Mouse (Mus musculus) forebrain, embryonic 15.5 days (tissue): ENCODE measurements at regions not wholly inside any gene's neighbourhood (a gene's known extent, or its start where the extent isn't known, plus 50 kb on each side); places are given as distances from the start of the nearest gene placed in this dataset.
A peak's percentile ranks its signal among the peaks of the same experiment; 100 is the strongest.

Experiments
- ATAC-seq: fragments of 200-750 bp; cut with Nextera tagmentation; replicated peaks from 2 replicates; pipeline ENCODE4 v1.8.0; 2017; ENCODE audit warnings: mild to moderate bottlenecking, moderate TSS enrichment, moderate library complexity
- H3K27ac ChIP-seq: fragments of 300-500 bp; sonication (generic); replicated peaks from 2 replicates; pipeline ENCODE4 v1.5.1; 2015; ENCODE audit warnings: mild to moderate bottlenecking, inconsistent platforms
- H3K27me3 ChIP-seq: fragments of 300-500 bp; sonication (generic); 2 replicates; pipeline ENCODE4 v1.6.1; 2015; ENCODE audit warnings: inconsistent platforms
- H3K36me3 ChIP-seq: fragments of 300-500 bp; sonication (generic); 2 replicates; pipeline ENCODE4 v1.6.1; 2015; ENCODE audit warnings: mild to moderate bottlenecking, inconsistent platforms
- H3K4me1 ChIP-seq: fragments of 300-500 bp; sonication (generic); 2 replicates; pipeline ENCODE4 v1.6.1; 2015; ENCODE audit warnings: inconsistent platforms
- H3K4me2 ChIP-seq: fragments of 300-500 bp; sonication (generic); replicated peaks from 2 replicates; pipeline ENCODE4 v1.6.1; 2015; ENCODE audit warnings: mild to moderate bottlenecking, inconsistent platforms
- H3K4me3 ChIP-seq: fragments of 300-500 bp; sonication (generic); 2 replicates; pipeline ENCODE4 v1.5.1; 2015; ENCODE audit warnings: mild to moderate bottlenecking, inconsistent platforms
- H3K9ac ChIP-seq: fragments of 300-500 bp; sonication (generic); replicated peaks from 2 replicates; pipeline ENCODE4 v1.6.1; 2015; ENCODE audit warnings: mild to moderate bottlenecking, inconsistent platforms
- H3K9me3 ChIP-seq: fragments of 300-500 bp; sonication (generic); 2 replicates; pipeline ENCODE4 v1.6.1; 2016; ENCODE audit warnings: inconsistent platforms
- WGBS: fragments of 180-500 bp; shearing (Covaris S2); methylation state at CpG from one replicate; pipeline ENCODE4 v1.1.7; 2015; ENCODE audit warnings: mixed read lengths; 5-methylcytosine and 5-hydroxymethylcytosine counted together

- no peaks in the 10 kb centered on the region for H3K9me3 ChIP-seq
- H3K9ac ChIP-seq, result no peak overlapping the region
- H3K27ac ChIP-seq, result no peak overlapping the region
- no peaks in the 10 kb centered on the region for H3K36me3 ChIP-seq
- 91% methylated on average over 7 of the region's 7 CpGs for WGBS
- H3K27me3 ChIP-seq, result no peaks in the 10 kb centered on the region
- H3K4me1 ChIP-seq, result peaks cover 7% of the 10 kb centered on the region
- ATAC-seq, result no peak
- no peak overlapping the region for H3K4me2 ChIP-seq
- no peak overlapping the region for H3K4me3 ChIP-seq
These were observed 134.3 kb upstream of the Man2a1 start for GRCm38 (mm10) chr17:64466273-64466672.

- Histone ChIP-seq H3K4me3 (no peak overlapping the region), H3K36me3 (no peaks in the 10 kb centered on the region), H3K27me3 (no peaks in the 10 kb centered on the region), H3K9me3 (no peaks in the 10 kb centered on the region), H3K4me1 (peaks cover 7% of the 10 kb centered on the region), H3K4me2 (no peak overlapping the region), H3K9ac (no peak overlapping the region), H3K27ac (no peak overlapping the region)
- ATAC-seq, result no peak
- WGBS, result 70% methylated on average over 9 of the region's 9 CpGs
These were observed 133.8 kb upstream of the Man2a1 start for GRCm38 (mm10) chr17:64466746-64467145.

DNA sequence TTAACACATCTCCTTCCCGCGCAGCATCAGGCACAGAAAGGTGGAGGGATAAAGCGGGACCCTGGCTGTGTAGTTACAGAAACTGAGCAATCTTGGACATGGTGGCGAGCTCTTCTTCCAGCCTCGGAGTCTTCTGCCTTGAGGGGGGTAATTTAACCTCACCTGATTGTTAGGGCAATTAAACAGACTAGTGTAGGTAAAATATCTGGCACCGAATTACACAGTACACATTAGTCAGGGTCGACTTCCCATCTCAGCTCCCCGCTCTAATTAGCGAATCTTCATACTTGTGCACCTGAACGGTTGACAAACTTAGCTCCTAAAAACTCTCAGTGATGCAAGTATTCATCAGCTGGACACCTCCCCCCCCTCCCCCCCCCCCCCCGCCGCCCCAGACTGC lies 133.2 kb upstream of the Man2a1 start:
- no peaks in the 10 kb centered on the region for H3K36me3 ChIP-seq
- no peak overlapping the region for H3K4me3 ChIP-seq
- no peaks in the 10 kb centered on the region for H3K27me3 ChIP-seq
- H3K4me1 ChIP-seq, result peaks cover 7% of the 10 kb centered on the region
- H3K9ac ChIP-seq, result no peak overlapping the region
- no peak for ATAC-seq
- H3K27ac ChIP-seq, result no peak overlapping the region
- no peak overlapping the region for H3K4me2 ChIP-seq
- no peaks in the 10 kb centered on the region for H3K9me3 ChIP-seq
- WGBS, result 33% methylated on average over 12 of the region's 12 CpGs

DNA sequence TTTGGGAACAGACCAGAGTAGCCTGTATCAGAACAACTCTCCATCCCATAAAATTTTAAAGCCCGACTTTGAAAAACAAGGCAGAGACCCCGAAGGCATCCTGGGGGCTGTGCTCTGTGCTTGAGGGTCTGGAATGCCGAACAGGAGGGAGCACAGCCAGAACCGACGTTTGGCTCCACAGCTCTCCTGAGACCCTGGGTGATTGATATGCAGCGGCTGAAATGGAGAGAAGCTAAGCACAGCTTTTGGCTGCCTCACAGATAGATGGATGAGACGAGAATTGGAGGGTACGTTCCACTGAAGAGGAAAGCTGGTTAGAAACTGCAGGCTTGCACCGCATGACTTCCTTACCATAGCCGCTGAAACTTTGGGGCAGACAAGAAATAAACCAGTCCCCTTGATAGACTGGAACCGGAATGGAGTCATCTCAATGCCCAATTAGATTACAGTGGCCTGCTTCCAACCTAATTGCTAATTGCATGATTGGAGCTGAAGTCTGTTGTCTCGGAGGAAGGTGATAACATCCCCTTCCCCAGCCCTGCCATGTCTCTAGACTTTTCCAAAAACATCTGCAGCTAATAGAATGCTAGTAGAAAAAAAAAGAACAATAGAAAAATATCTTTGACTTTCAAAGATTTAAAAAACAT lies 130.7 kb upstream of the Man2a1 start:
- H3K27ac ChIP-seq, result no peak overlapping the region
- no peak overlapping the region for H3K4me2 ChIP-seq

GRCm38 (mm10) chr17:64480607-64481038 lies 119.9 kb upstream of the Man2a1 start:
- H3K4me3 ChIP-seq, result no peak overlapping the region
- H3K4me2 ChIP-seq, result no peak overlapping the region
- H3K9me3 ChIP-seq, result no peaks in the 10 kb centered on the region
- 10% methylated on average over 1 of the region's 1 CpGs for WGBS
- ATAC-seq, result peak; percentile 64; the same call in 1 of the 2 replicates
- no peak overlapping the region for H3K27ac ChIP-seq
- no peaks in the 10 kb centered on the region for H3K27me3 ChIP-seq
- no peaks in the 10 kb centered on the region for H3K36me3 ChIP-seq
- H3K9ac ChIP-seq, result no peak overlapping the region
- H3K4me1 ChIP-seq, result peaks cover 15% of the 10 kb centered on the region; the same call in 1 of the 2 replicates

More for the DNA sequence above, 130.7 kb upstream of the Man2a1 start:
- H3K9me3 ChIP-seq, result no peaks in the 10 kb centered on the region
- WGBS, result 36% methylated on average over 12 of the region's 12 CpGs
- no peaks in the 10 kb centered on the region for H3K27me3 ChIP-seq
- no peak overlapping the region for H3K4me3 ChIP-seq
- peaks cover 7% of the 10 kb centered on the region for H3K4me1 ChIP-seq
- no peak overlapping the region for H3K9ac ChIP-seq
- 0 out of 2 replicates have a peak, but pooled peaks have one; percentile 19 for ATAC-seq
- no peaks in the 10 kb centered on the region for H3K36me3 ChIP-seq

DNA sequence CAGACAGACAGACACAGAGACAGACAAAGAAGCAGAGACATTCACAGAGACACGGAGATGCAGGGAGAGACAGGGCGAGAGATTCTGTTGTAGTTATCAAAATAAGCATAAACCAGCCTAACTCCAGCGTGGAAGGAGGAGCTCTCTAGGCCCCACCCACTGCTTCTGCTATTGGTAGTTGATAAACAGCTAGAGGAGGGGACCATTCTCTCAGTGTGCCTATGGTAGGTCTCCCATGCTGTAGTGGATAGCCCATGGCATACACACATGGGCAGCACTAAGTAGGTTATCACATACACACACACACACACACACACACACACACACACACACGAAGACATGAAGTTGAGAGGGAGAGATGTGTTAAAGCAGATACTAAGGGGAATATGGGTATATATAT lies 115.7 kb upstream of the Man2a1 start:
- Histone ChIP-seq H3K4me2 (no peak overlapping the region), H3K27me3 (no peaks in the 10 kb centered on the region), H3K4me1 (peaks cover 17% of the 10 kb centered on the region; the same call in 1 of the 2 replicates), H3K9ac (no peak overlapping the region), H3K9me3 (no peaks in the 10 kb centered on the region), H3K4me3 (no peak overlapping the region), H3K36me3 (no peaks in the 10 kb centered on the region), H3K27ac (no peak overlapping the region)
- no peak for ATAC-seq
- WGBS, result 82% methylated on average over 4 of the region's 4 CpGs

GRCm38 (mm10) chr17:64489769-64490335 lies 110.7 kb upstream of the Man2a1 start:
- Histone ChIP-seq H3K4me1 (0 out of 2 replicates have a peak, but pooled peaks cover 2% of the 10 kb centered on the region), H3K27ac (no peak overlapping the region), H3K9ac (no peak overlapping the region), H3K4me2 (no peak overlapping the region), H3K9me3 (no peaks in the 10 kb centered on the region), H3K36me3 (no peaks in the 10 kb centered on the region), H3K27me3 (no peaks in the 10 kb centered on the region), H3K4me3 (no peak overlapping the region)
- ATAC-seq, result no peak
- 95% methylated on average over 2 of the region's 2 CpGs for WGBS

- Histone ChIP-seq H3K9me3 (no peaks in the 10 kb centered on the region), H3K4me3 (no peak overlapping the region), H3K4me2 (no peak overlapping the region), H3K27me3 (no peaks in the 10 kb centered on the region), H3K9ac (no peak overlapping the region), H3K27ac (no peak overlapping the region), H3K36me3 (no peaks in the 10 kb centered on the region), H3K4me1 (0 out of 2 replicates have a peak, but pooled peaks cover 2% of the 10 kb centered on the region)
- ATAC-seq, result peak; percentile 72; the same call in 1 of the 2 replicates
- 32% methylated on average over 7 of the region's 7 CpGs for WGBS
These were observed 109.9 kb upstream of the Man2a1 start for GRCm38 (mm10) chr17:64490664-64491063.

- Histone ChIP-seq H3K27me3 (no peaks in the 10 kb centered on the region), H3K4me1 (no peaks in the 10 kb centered on the region), H3K9me3 (no peaks in the 10 kb centered on the region), H3K4me3 (no peak overlapping the region), H3K9ac (no peak overlapping the region), H3K4me2 (no peak overlapping the region), H3K27ac (no peak overlapping the region), H3K36me3 (no peaks in the 10 kb centered on the region)
- ATAC-seq, result no peak
- 64% methylated on average over 9 of the region's 10 CpGs for WGBS
These were observed 108.6 kb upstream of the Man2a1 start for GRCm38 (mm10) chr17:64491922-64492353.

- Histone ChIP-seq H3K4me2 (no peak overlapping the region), H3K27me3 (no peaks in the 10 kb centered on the region), H3K9ac (no peak overlapping the region), H3K36me3 (no peaks in the 10 kb centered on the region), H3K27ac (no peak overlapping the region), H3K9me3 (no peaks in the 10 kb centered on the region), H3K4me1 (no peaks in the 10 kb centered on the region), H3K4me3 (no peak overlapping the region)
- ATAC-seq, result no peak
- WGBS, result 66% methylated on average over 7 of the region's 9 CpGs
These were observed 107.8 kb upstream of the Man2a1 start for GRCm38 (mm10) chr17:64492614-64493269.

- Histone ChIP-seq H3K4me1 (no peaks in the 10 kb centered on the region), H3K9me3 (no peaks in the 10 kb centered on the region), H3K4me3 (no peak overlapping the region), H3K36me3 (no peaks in the 10 kb centered on the region), H3K27me3 (no peaks in the 10 kb centered on the region), H3K27ac (no peak overlapping the region), H3K9ac (no peak overlapping the region), H3K4me2 (no peak overlapping the region)
- WGBS, result 58% methylated on average over 15 of the region's 15 CpGs
- no peak for ATAC-seq
These were observed 101.1 kb upstream of the Man2a1 start for GRCm38 (mm10) chr17:64499281-64499997.

DNA sequence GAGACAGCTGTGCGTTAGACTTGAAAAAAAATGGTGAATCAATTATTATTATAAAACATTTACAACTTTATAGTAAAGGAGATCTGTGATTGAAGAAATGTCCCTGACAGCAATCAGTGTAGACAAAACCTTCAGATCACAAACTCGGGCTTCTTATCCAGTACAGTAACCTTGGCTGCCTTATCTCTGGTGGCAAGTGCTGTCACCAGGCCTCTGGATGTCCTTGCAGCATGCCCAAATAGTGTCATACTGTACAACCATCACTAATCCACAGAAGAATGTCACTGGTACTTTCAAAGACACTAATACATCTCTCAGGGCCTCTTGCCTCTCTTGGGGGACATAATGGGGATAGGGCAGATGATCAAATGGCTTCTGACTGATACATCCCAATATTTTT lies 98.2 kb upstream of the Man2a1 start:
- ATAC-seq, result no peak
- 94% methylated on average over 2 of the region's 2 CpGs for WGBS

More for the DNA sequence above, 98.2 kb upstream of the Man2a1 start:
- Histone ChIP-seq H3K4me2 (no peak overlapping the region), H3K4me1 (no peaks in the 10 kb centered on the region), H3K9ac (no peak overlapping the region), H3K36me3 (no peaks in the 10 kb centered on the region), H3K9me3 (no peaks in the 10 kb centered on the region), H3K4me3 (no peak overlapping the region), H3K27me3 (no peaks in the 10 kb centered on the region), H3K27ac (no peak overlapping the region)
